Mouse (Mus musculus): ENCODE data around the gene Cdc42ep3. TPM values are rescaled to one million over a fixed set of nuclear protein-coding genes. Genes with fewer than 3 reads are reported as not detected.

Cdc42ep3 gene
- polyA plus RNA-seq, 1 experiment from 2014 or later = 62.2 TPM

DNA sequence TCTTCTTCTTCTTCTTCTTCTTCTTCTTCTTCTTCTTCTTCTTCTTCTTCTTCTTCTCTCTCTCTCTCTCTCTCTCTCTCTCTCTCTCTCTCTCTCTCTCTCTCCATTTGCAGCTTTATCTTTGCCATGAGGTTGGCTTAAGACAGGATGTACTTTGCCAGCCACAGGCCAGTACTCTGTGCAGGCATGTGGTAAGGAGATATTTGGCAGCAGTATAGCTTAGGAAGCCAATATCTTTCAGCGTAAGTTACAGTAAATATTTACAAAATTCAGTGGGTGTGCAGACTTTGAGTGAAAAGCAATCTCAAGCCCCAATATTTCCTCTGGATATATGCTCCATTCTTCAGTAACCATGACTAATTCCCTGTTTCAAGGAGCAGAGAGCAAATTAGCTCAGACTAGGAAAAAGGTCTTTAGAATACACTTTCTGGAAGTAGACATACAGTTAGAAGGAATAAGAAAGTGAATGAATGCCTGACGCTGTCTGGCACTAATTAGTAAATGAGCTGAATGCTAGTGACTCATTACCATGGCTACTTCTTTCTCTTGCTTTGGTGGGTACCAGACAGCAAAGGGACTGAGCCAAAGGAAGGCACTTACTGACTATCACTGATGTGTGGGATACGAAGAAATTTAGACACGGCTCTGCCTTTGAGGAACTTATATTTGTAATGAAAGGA is 39.3 kb downstream of the Cdc42ep3 start:
- no peak overlapping the region for H3K27ac ChIP-seq (replicated peaks)
- H3K9me3 ChIP-seq (replicated peaks) = no peaks in the 10 kb centered on the region
- no peak for ATAC-seq (ENCODE audit: insufficient read depth)
- no peaks in the 10 kb centered on the region for H3K4me1 ChIP-seq (replicated peaks)
- H3K36me3 ChIP-seq (replicated peaks) = no peaks in the 10 kb centered on the region
- H3K9ac ChIP-seq = no peak overlapping the region
- H3K27me3 ChIP-seq = no peaks in the 10 kb centered on the region
- 71% methylated on average over 4 of the region's 4 CpGs for WGBS (ENCODE audit: insufficient replicate concordance)
- no peak overlapping the region for H3K4me2 ChIP-seq
- no peak overlapping the region for H3K4me3 ChIP-seq (replicated peaks)

DNA sequence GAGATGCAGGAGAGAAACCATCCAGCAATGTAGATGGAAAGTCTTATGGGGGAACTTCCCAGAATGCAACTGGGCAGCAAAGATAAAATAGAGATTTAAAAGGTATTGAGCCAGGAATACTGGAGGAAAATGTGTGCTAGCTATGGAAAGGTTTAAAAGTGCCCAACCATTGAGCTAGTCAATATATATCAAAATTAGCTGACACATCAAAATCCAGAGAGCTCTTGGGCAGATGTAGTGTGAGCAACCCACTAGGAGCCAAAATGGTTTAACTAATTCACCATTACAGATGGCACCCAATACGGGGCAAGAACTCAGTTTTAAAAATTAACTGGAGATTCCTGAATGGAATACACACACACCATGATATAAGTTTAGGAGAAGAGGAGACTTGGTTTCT is 44.4 kb downstream of the Cdc42ep3 start:
- ATAC-seq (ENCODE audit: insufficient read depth) = no peak
- no peak overlapping the region for H3K4me3 ChIP-seq (replicated peaks)
- no peak overlapping the region for H3K27ac ChIP-seq (replicated peaks)
- no peak overlapping the region for H3K4me2 ChIP-seq
- H3K4me1 ChIP-seq (replicated peaks) = no peaks in the 10 kb centered on the region
- H3K36me3 ChIP-seq (replicated peaks) = no peaks in the 10 kb centered on the region
- 71% methylated on average over 1 of the region's 1 CpGs for WGBS (ENCODE audit: insufficient replicate concordance)
- no peaks in the 10 kb centered on the region for H3K27me3 ChIP-seq
- no peak overlapping the region for H3K9ac ChIP-seq
- no peaks in the 10 kb centered on the region for H3K9me3 ChIP-seq (replicated peaks)

DNA sequence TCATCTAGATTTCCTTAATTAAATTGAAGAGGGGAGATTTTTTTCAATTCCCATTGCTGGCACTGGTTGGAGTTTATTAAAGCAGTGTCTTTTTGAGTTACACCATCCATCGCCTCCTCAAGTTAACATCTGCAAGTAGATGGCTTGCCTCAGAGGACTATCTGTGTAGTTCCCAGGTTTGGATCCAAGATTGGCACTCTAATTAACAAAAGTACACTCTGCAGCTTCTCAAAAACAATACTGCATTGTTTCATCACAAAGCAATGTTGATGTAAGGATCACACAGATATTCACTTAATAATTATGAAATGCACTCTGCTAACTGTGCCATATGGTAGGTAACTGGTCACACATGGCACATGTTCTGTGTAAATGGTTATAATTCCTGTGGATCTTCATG is 45.4 kb downstream of the Cdc42ep3 start:
- Histone ChIP-seq H3K9ac (no peak overlapping the region), H3K9me3 (replicated peaks) (no peaks in the 10 kb centered on the region), H3K4me1 (replicated peaks) (no peaks in the 10 kb centered on the region), H3K27me3 (no peaks in the 10 kb centered on the region), H3K4me3 (replicated peaks) (no peak overlapping the region), H3K4me2 (no peak overlapping the region), H3K36me3 (replicated peaks) (no peaks in the 10 kb centered on the region), H3K27ac (replicated peaks) (no peak overlapping the region)
- 54% methylated on average over 1 of the region's 1 CpGs for WGBS (ENCODE audit: insufficient replicate concordance)
- ATAC-seq (ENCODE audit: insufficient read depth) = no peak

DNA sequence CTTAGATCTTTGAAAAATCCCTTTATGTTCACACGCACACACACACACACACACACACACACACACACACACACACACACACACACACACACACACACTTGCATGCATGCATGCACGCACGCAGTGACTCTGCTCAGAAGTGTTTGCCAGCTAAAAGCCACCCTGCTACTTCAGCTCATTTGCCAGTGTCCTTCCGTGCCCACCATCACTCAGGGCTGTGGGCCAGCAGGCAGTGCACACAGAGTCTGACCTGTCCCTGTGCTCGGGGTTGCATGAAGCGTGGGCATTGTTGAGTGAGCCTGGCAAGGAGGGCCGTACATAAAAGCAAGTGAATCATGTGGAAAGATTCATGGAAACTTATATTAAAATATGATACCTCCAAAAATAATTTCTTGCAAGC is 49.2 kb downstream of the Cdc42ep3 start:
- no peaks in the 10 kb centered on the region for H3K36me3 ChIP-seq (replicated peaks)
- no peak overlapping the region for H3K9ac ChIP-seq
- WGBS (ENCODE audit: insufficient replicate concordance) = 69% methylated on average over 7 of the region's 7 CpGs
- no peaks in the 10 kb centered on the region for H3K4me1 ChIP-seq (replicated peaks)
- no peak overlapping the region for H3K4me3 ChIP-seq (replicated peaks)
- no peaks in the 10 kb centered on the region for H3K9me3 ChIP-seq (replicated peaks)
- H3K27ac ChIP-seq (replicated peaks) = no peak overlapping the region
- no peak overlapping the region for H3K4me2 ChIP-seq
- no peak for ATAC-seq (ENCODE audit: insufficient read depth)
- no peaks in the 10 kb centered on the region for H3K27me3 ChIP-seq

DNA sequence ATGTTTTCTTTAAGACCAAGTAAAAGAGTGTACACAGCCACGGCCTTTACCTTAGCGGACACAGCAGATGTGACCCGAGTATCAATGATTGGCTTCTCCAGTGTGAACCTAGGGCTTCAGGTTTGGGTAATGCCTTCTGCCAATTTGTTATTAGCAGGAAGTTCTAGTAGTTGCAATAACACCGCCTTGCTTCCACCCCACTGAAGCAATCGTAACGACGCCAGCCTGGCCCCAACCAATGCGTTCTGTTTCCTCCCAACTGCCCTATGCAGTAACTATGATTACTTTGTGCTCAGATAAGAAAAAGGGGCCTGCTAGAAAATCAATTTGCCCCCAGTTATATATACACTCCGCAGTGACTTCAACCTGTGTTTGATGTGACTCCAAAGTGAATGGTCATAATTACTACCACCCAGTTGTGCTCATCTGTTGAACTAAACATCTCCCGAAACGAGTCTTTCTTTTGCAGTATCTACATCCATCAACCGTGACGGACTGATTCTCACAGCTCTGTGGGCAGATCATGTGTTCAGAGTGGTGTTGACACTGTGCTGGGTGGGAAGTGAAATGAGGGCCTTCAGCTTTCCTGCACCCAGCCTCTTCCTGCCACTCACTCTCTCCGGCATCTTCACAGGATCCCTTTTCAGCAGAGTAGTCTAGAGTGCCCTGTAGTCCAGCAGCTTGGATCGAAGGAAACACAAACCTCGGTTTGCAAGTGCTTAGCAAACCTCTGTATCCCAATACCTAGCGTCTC is 51.0 kb downstream of the Cdc42ep3 start:
- Histone ChIP-seq H3K9ac (no peak overlapping the region), H3K9me3 (replicated peaks) (no peaks in the 10 kb centered on the region), H3K27ac (replicated peaks) (no peak overlapping the region), H3K4me1 (replicated peaks) (no peaks in the 10 kb centered on the region), H3K27me3 (no peaks in the 10 kb centered on the region), H3K4me2 (peak overlapping the region; percentile 18; the same call in 1 of the 2 replicates), H3K36me3 (replicated peaks) (no peaks in the 10 kb centered on the region), H3K4me3 (replicated peaks) (no peak overlapping the region)
- no peak for ATAC-seq (ENCODE audit: insufficient read depth)
- 69% methylated on average over 17 of the region's 17 CpGs for WGBS (ENCODE audit: insufficient replicate concordance)

DNA sequence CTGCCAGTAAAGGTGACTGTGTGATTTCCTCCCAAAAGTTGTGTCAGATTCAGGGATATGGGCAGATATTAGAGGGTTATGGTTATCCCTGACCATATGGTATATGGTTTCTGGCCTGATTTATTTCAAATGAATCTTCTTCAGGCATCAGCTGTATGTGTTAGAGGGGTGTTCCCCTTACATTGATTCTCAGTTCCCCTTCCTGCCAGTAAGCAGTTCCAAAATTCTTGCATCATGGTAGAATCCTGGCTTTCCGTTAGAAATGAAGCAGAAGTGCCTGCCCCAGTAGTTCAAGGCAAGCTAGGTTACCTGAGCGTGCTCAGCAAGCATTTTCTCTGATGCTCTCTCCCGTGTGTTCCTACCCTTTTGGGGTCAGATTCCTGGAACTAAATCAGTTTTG is 51.7 kb downstream of the Cdc42ep3 start:
- H3K36me3 ChIP-seq (replicated peaks) = no peaks in the 10 kb centered on the region
- H3K27me3 ChIP-seq = no peaks in the 10 kb centered on the region
- 68% methylated on average over 3 of the region's 3 CpGs for WGBS (ENCODE audit: insufficient replicate concordance)
- no peaks in the 10 kb centered on the region for H3K9me3 ChIP-seq (replicated peaks)
- ATAC-seq (ENCODE audit: insufficient read depth) = peak; percentile 25; the same call in 1 of the 2 replicates
- H3K27ac ChIP-seq (replicated peaks) = no peak overlapping the region
- no peak overlapping the region for H3K9ac ChIP-seq
- H3K4me1 ChIP-seq (replicated peaks) = no peaks in the 10 kb centered on the region
- no peak overlapping the region for H3K4me3 ChIP-seq (replicated peaks)
- peak overlapping the region; percentile 18; the same call in 1 of the 2 replicates for H3K4me2 ChIP-seq

DNA sequence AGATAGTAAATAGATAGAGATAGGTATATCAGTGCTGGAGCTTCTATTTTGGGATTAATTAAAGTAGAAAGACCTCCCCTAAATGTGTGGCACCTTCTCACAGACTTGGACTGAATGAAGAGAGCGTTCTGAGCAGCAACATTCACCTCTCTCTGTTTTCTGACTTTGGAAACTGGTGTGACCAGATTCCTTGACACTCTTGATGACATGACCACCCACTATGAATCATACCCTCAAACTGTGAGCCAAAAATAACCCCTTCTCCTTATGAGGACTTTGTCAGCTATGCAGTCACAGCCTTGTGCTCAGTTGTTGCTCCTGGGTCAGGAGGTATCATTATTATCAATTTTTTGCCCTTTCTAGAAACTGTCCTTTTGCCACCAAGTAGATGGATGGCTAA is 55.0 kb downstream of the Cdc42ep3 start:
- Histone ChIP-seq H3K36me3 (replicated peaks) (no peaks in the 10 kb centered on the region), H3K4me2 (no peak overlapping the region), H3K9me3 (replicated peaks) (no peaks in the 10 kb centered on the region), H3K27me3 (no peaks in the 10 kb centered on the region), H3K9ac (no peak overlapping the region), H3K4me3 (replicated peaks) (no peak overlapping the region), H3K27ac (replicated peaks) (no peak overlapping the region), H3K4me1 (replicated peaks) (no peaks in the 10 kb centered on the region)
- ATAC-seq (ENCODE audit: insufficient read depth) = no peak
- 59% methylated on average over 1 of the region's 1 CpGs for WGBS (ENCODE audit: insufficient replicate concordance)

DNA sequence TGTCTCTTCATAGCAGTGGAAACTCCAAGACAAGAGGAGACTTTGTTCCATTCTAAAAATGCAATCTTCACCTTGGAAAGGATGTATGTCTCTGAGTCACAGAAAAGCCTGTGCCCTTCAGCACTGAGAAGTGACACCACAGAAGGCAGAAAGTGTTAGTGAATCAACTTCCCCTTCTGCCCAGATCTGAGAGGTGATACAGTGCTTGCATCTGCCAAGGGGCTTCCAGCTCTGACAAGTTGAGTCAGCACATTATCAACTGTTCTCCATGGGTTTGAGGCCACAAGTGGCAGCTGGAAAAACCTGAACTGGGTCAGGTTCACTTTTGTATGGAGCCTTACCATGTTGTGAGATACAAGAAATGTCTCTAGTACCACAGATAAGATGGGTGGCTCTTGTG is 55.9 kb downstream of the Cdc42ep3 start:
- H3K36me3 ChIP-seq (replicated peaks) = no peaks in the 10 kb centered on the region
- ATAC-seq (ENCODE audit: insufficient read depth) = no peak
- no peak overlapping the region for H3K4me3 ChIP-seq (replicated peaks)
- H3K9ac ChIP-seq = no peak overlapping the region
- H3K27me3 ChIP-seq = no peaks in the 10 kb centered on the region
- H3K4me2 ChIP-seq = no peak overlapping the region
- H3K4me1 ChIP-seq (replicated peaks) = no peaks in the 10 kb centered on the region
- no peak overlapping the region for H3K27ac ChIP-seq (replicated peaks)
- H3K9me3 ChIP-seq (replicated peaks) = no peaks in the 10 kb centered on the region

DNA sequence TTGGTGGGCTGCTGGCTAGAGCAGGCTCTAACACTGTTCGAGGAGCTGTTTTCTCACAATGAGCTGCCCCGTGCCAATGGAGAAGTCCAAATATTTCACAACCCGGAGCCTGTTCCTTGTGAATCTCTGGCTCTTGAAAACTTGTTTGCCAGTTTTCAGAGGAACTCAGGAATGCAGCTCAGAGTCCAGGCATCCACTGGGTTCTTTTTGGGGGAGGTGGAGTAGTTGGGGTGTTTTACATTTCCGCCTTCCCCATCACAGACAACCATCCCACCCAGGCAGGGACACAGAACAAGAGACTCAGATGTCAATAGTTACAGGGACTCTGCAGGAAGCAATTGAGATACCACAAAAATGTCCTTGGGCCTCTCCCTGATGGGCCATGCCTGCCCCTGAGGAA is 59.0 kb downstream of the Cdc42ep3 start:
- Histone ChIP-seq H3K4me3 (replicated peaks) (no peak overlapping the region), H3K4me1 (replicated peaks) (no peaks in the 10 kb centered on the region), H3K9ac (no peak overlapping the region), H3K4me2 (no peak overlapping the region), H3K9me3 (replicated peaks) (no peaks in the 10 kb centered on the region), H3K36me3 (replicated peaks) (no peaks in the 10 kb centered on the region), H3K27me3 (no peaks in the 10 kb centered on the region), H3K27ac (replicated peaks) (no peak overlapping the region)
- 18% methylated on average over 4 of the region's 4 CpGs for whole genome bisulfite sequencing (ENCODE audit: insufficient replicate concordance)
- ATAC-seq (ENCODE audit: insufficient read depth) = no peak

DNA sequence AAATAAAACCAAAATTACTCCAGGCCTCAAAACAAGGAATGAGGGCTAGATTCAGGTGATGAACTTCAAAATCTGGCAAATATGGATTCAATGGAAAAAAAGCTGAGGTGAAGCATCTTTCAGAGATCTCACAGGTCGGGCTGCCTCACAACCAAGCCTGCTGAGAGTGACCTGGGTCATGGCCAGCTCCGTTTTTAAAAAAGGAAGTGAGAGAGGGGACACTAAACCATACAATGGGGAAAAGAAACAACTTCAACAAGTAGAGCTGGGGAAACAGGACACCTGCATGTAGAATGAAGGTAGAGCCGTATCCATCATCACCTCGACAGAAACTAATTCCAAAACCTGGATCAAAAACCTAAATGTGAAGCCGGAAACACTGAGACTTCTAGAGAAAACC is 63.2 kb downstream of the Cdc42ep3 start:
- H3K27ac ChIP-seq (replicated peaks) = no peak overlapping the region
- 56% methylated on average over 5 of the region's 5 CpGs for WGBS (ENCODE audit: insufficient replicate concordance)
- no peaks in the 10 kb centered on the region for H3K9me3 ChIP-seq (replicated peaks)
- no peaks in the 10 kb centered on the region for H3K4me1 ChIP-seq (replicated peaks)
- H3K36me3 ChIP-seq (replicated peaks) = no peaks in the 10 kb centered on the region
- no peaks in the 10 kb centered on the region for H3K27me3 ChIP-seq
- H3K4me2 ChIP-seq = no peak overlapping the region
- no peak overlapping the region for H3K9ac ChIP-seq
- no peak overlapping the region for H3K4me3 ChIP-seq (replicated peaks)
- ATAC-seq (ENCODE audit: insufficient read depth) = no peak

DNA sequence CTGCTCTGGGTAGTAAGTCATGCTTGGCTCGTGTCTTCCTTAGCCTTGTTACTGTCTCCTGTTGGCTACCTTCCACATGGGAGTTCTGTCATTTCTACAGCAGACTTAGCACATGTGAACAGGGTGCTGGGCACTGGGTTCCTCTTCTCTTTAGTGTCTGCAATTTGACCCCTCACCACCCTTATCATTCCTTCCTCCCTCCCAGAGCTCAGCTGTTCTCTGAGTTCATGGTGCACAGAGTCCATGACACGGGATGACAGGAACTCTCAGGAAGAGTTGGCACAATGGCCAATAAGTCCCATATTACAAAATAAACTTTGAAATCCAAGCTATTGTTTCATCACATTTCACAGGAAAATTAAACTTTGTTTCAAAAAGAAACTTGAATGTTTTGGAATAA is 64.2 kb downstream of the Cdc42ep3 start:
- no peaks in the 10 kb centered on the region for H3K9me3 ChIP-seq (replicated peaks)
- no peak overlapping the region for H3K27ac ChIP-seq (replicated peaks)
- H3K4me2 ChIP-seq = no peak overlapping the region
- H3K9ac ChIP-seq = no peak overlapping the region
- H3K4me1 ChIP-seq (replicated peaks) = no peaks in the 10 kb centered on the region
- ATAC-seq (ENCODE audit: insufficient read depth) = no peak
- no peaks in the 10 kb centered on the region for H3K36me3 ChIP-seq (replicated peaks)
- H3K27me3 ChIP-seq = no peaks in the 10 kb centered on the region
- WGBS (ENCODE audit: insufficient replicate concordance) = 49% methylated on average over 2 of the region's 2 CpGs
- H3K4me3 ChIP-seq (replicated peaks) = no peak overlapping the region

DNA sequence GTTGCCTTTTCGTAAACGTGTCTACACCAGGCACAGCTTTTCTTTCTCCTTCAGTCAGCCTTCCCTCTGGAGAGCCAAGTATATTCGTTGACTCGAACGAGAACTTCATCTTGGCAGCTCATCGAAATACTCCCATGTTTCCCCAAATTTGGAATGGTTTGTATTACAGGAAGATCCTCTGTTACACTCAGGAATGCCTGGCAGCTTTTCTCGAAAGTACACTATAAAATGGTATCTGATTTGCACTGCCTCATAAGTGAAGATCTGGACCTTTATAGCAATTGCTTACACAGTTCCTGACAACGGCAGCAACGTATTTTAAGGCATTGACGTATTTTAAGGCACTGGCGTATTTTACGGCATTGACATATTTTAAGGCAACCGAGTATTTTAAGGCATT is 67.6 kb downstream of the Cdc42ep3 start:
- ATAC-seq (ENCODE audit: insufficient read depth) = no peak
- Histone ChIP-seq H3K27ac (replicated peaks) (no peak overlapping the region), H3K4me1 (replicated peaks) (no peaks in the 10 kb centered on the region), H3K9ac (no peak overlapping the region), H3K27me3 (no peaks in the 10 kb centered on the region), H3K9me3 (replicated peaks) (no peaks in the 10 kb centered on the region), H3K36me3 (replicated peaks) (no peaks in the 10 kb centered on the region), H3K4me3 (replicated peaks) (no peak overlapping the region), H3K4me2 (no peak overlapping the region)
- 56% methylated on average over 13 of the region's 13 CpGs for WGBS (ENCODE audit: insufficient replicate concordance)

All from liver, embryonic 15.5 days (tissue).